Mouse (Mus musculus): ENCODE data around the gene Rpl10-ps3.

Rpl10-ps3 gene

GRCm38 (mm10) chr9:50344868-50345267, at the start of gene Rpl10-ps3:
Gene Rpl10-ps3 (minus strand): TSS chr9:50344968.
- no peak for DNase-seq (ENCODE audit: low read depth, low spot score)

DNA sequence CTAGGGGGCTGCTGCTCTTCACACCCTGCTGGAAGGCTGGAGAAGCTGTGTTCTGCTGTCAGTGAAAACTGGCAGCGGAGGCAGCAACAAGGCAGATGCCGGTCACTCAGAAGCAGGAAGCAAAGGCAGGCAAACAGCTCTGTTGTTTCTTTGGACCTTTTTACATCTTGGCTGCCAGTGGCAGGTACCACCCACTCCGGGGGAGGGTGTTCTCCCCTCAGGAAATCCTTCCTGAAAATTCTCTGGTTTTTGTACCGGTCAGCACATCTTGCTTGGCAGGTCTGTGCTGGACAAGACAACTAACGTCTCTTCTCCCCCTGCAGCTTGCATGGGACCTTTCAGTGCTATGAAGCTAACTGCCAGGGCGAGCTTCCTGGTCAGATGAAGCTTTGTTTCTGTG, 30.8 kb upstream of the Rpl10-ps3 start:
- DNase-seq (ENCODE audit: low read depth, low spot score) = no peak

DNA sequence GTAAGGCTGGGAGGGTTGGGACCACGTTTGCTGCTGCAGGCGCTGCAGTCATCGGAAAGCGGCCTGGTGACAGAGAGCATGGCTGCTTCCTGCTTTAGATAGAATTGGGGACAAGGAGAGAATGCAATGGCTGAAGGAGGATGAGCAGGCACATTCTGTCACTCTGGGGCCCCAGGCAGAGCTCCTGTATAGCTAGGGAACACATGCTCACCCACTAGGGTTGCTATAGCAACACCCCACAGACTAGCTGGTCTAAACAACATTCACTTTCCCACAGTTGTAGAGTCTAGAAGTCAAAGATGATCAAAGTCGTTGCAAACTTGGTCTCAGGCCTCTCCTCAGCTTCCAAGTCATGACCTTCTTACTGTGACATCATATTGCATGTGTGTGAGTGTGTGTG, 29.9 kb upstream of the Rpl10-ps3 start:
- DNase-seq (ENCODE audit: low read depth, low spot score) = no peak

DNA sequence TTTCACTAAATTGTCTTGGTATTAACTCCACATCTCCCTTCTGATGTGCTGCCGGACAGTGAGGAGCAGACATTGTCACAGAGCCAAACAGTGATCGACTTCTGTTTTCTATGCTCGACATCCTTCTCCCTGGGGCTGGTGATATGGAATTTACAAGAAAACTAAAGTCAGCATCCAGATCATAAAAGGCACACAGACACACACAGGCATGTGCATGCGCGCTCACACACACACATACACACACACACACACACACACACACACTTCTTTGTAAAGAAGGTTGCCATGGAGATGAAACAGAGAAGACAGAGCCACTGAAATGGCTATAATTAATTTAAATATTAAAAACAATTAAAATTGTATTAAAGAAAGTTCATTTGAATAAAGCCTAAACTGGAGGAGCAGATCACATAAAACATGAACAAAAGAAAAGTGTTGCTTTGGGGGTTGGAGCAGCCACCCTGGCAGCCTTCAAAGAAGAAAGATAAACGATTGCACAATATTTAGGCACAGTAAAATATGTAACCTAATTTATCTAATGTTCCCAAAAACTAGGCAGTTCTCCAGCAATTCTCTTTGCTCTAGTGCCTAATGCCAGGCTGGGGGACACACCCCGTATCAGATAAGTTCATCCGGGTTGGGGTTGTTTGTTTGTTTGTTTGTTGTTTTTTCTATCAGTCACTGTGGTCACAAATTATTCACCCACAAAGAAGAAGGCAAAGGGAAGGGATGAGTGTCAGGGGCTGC, 24.0 kb upstream of the Rpl10-ps3 start:
- no peak for DNase-seq (ENCODE audit: low read depth, low spot score)

DNA sequence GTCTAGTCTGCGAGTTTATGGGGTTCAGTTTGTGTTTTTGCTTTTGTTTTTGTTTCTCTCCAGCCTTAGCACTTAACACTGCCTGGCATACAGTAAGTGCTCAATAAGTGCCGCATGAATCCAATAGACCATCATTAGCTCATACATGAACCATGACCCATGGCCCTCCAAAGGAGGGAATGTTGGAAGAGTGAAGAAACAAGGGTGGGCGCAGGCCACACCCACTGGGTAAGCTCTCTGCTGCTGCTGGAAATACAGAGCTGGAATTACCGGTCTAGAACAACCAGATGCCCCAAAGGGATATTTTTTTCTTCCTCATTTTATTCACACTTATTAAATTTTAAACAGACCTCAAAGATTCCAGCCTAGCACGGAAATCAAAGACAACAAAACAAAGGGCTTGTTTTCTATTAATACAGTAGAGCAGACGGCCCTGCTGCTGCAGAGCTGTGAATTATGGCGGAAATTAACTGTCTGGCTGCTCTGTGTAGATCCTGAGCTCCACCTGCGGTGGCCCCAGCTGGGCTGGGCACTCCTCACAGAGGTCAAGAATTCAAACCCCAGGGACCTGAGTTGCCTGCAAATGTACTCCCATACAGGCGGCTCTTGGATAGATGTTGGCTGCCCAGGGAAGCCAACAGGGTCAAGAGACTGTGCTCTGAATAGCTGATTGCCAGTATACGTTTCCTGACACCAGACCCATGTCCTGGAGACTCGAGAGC, 20.5 kb upstream of the Rpl10-ps3 start:
- DNase-seq (ENCODE audit: low read depth, low spot score) = no peak

- DNase-seq (ENCODE audit: low read depth, low spot score) = no peak
Observed at GRCm38 (mm10) chr9:50363962-50364361, 19.2 kb upstream of the Rpl10-ps3 start.

DNA sequence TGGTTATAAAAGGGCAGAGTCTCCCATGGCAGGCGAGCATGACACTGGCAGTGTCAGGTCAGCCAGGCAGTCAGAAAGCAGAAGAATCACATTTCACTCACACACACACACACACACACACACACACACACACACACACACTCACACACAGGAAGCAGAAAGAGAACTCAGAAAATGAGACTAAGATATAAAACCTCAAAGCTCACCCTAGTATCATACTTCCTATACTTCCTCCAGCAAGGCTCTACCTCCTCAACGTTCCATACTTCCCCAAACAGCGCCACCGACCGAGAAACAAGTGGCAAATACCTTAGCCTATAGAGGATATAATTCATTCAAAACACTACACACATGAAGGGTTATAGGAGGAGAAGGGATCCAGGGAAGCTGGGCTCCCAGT, 18.5 kb upstream of the Rpl10-ps3 start:
- DNase-seq (ENCODE audit: low read depth, low spot score) = no peak

GRCm38 (mm10) chr9:50362556-50362955, 17.8 kb upstream of the Rpl10-ps3 start:
- DNase-seq (ENCODE audit: low read depth, low spot score) = no peak

- DNase-seq (ENCODE audit: low read depth, low spot score) = no peak
Observed at GRCm38 (mm10) chr9:50360370-50360769, 15.6 kb upstream of the Rpl10-ps3 start.

DNA sequence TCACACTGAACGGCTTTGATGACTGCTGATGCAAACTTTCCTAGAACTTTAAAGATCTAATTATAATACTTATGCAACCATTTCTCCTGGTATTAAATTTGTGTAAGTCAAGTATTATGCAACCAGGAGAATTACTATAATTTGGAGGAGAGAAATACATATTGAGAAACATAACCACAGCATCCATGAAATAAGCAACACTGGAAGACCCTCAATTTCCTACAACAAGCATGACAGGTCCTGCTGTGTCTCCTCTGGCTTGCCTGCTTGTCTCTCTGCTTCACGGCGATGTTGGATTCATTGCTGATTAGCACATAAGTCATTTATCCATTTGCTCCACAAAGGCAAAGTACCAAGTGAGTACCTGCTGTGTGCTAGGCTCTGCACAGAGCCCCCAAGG, 12.6 kb upstream of the Rpl10-ps3 start:
- no peak for DNase-seq (ENCODE audit: low read depth, low spot score)

DNA sequence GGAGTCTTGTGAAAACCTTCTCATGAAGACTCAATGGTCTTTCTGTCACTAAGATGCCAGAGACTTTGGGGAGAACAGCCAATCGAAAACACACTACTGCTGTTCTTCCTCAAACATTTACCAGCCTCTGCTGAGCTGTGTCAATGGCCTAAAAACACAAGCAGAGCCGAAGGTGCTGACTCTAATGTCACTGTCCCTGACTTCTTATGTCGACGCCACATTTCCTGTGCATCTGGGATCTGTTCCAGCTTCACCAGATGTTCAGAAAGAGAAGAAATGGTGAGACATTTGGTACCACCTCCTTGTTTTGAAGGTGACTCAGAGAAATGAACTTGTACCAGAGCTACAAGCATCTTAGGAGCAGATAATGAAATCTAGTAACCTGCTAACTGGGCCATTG, 7.0 kb upstream of the Rpl10-ps3 start:
- peak; percentile 52 for DNase-seq (ENCODE audit: low read depth, low spot score)

DNA sequence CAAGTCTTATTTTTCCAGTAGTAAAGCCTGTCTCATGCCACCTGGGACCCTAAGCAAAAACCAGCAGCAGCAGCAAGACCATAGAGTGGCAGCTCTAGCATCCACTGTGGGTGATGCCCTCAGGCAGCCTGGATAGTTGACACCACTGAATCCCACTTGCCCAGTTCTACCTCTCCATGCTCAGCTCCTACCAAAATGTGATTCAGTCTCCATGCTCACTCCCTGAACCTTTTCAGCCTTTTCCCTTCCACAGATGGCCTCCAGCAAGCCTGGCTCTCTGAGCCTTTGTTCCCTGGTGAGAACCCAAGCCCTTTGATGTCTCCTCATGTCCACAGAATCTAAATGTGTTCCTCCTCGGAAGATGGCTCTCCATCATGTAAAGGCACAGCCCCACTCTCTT, 5.8 kb upstream of the Rpl10-ps3 start:
- DNase-seq (ENCODE audit: low read depth, low spot score) = no peak

DNA sequence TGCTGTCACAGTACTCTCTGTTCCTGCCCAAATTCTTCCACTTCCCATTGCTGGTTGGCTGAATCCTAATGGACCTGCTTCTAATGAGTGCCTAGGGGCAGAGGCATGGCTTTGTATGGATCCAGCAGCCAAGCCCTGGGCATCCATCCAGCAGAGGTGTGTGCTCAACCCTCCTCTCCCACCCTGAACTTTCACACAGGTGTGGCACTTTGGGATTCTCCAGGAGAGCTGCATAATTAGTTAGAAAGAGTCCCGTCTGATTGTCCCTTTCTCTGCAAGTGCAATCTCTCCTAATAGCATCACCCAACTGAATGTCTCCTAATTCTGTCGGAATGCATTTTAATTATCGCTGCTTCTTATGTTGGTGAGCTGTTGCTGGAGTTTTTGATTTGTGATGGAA, 4.4 kb upstream of the Rpl10-ps3 start:
- DNase-seq (ENCODE audit: low read depth, low spot score) = no peak

DNA sequence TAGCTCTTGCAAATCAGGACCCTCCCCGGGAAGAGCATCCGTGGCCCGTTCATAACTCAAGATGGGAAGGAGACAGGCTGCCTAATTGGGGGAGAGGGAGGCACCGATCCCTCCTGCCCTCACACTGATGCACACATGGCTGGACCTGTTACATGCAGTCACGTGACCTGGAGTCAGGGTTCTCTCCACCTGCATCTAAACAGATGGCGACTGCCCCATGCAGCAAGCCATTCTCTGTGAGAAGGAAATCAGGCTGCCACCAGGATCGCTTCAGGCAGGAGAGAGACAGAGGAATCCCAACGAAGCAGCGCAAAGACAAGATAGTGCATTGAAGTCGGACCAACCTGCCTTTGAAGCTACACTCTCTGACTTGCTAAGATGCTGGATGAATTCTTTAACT, 3.5 kb upstream of the Rpl10-ps3 start:
- no peak for DNase-seq (ENCODE audit: low read depth, low spot score)

DNA sequence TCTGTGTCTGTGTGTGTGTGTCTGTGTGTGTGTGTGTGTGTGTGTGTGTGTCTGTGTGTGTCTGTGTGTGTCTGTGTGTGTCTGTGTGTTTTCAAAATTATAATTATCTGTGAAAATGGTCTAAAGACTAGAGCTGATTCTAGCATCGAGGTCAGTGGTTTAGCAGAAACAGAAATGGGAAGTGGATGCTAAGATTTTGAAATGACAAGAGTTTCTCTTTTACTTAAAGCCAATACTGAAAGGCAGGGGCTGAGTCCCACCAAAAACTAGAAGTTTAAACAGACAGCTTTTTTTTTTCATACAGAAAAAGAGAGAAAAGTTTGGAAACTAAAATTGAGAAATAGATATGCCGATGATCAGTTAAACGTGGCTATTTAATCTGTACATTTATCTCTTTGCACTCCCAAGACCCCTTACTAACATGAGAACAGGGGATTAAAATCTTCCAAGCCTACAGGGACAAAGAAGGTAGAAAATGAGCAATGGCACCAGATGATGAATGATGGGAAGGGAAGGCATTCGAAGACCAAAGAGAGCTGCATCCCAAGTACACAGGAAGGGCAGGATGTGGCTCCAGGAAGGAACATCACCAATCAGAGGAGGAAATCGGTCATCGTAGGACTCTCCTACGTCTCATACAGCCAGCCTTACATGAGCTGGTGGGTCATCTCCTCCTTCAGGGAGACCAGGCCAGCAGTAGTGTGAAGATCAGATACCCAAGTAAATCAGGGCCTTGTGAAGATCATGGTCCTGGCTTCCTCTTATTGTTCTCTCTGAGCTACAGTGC, 9.0 kb downstream of the Rpl10-ps3 start:
- no peak for DNase-seq (ENCODE audit: low read depth, low spot score)

GRCm38 (mm10) chr9:50333413-50333812, 11.4 kb downstream of the Rpl10-ps3 start:
- DNase-seq (ENCODE audit: low read depth, low spot score) = peak; percentile 75

DNA sequence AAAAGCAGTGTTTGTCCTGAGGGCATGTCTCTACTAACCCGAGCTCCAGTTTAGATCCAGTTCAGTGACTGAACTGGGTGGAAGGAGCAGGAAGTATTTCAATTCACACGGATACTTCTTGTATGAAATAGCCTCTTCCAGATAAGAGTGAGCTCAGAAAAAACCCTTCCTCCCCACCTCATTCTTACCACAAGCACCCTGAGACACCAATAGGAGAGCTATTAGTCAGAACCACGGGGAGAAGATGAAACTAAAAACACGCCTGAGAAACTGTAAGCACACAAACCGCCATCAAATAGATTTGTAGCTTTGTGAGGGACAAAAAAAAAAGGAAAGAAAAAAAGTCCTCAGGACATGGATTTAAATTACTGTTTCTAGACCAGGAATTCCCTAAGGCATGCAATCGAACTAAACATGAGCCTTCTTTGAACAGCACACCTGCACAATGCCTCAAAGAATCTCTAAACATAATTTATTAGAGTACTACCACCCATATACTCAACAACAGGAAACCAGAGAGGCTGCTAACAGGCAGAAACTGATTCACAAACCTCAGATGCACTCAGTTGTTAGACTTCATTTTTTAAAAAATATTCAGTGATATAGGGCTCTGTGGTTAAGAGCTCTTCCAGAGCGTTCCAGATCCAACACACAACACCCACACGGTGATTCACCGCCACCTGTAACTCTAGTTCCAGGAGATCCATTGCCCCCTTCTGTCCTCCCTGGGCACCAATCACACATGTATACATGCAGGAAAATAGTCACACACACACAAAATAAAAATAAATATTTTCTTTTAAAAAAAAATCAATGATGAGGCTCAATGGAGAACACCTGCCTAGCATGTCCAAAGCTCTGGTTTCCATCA, 20.2 kb downstream of the Rpl10-ps3 start:
- DNase-seq (ENCODE audit: low read depth, low spot score) = peak; percentile 9

- DNase-seq (ENCODE audit: low read depth, low spot score) = no peak
Observed at GRCm38 (mm10) chr9:50320729-50321128, 24.0 kb downstream of the Rpl10-ps3 start.

DNA sequence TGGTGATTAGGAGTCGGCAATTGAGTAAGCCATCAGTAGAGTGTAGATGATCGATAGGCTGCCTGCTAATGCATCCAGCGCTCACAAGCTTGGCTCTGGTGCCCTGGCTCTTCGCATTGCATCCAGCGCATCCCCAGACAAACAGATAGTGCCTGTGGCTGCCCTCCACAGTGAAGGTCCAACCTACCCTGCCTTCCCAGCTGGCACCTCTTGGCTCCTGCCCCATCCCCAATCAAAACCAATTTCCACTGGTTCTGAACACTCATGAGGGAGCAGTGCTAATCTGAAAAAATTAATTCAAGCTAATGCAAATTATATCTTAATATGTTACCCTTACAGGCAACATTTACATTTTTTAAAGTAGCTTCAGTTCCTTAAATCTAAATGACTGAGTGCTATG, 25.3 kb downstream of the Rpl10-ps3 start:
- no peak for DNase-seq (ENCODE audit: low read depth, low spot score)

DNA sequence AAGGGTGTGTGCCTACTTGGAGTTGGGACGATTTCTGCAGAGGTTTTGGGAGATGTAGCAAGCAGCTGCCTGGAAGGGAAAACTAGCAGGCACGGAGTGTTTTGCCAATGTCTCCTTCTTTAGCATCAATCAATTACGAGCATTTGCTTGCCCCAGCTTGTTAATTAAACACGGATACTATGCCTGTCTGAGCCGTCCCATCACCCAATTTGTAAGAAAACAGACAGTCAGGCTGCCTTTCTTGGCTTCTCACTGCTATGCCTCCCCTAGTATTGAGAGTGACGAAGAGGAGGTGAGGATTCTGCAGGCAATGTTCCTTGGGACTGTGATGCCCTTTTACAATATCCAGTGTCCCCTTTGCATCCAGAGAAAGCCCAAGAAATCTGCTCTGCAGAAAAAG, 27.5 kb downstream of the Rpl10-ps3 start:
- no peak for DNase-seq (ENCODE audit: low read depth, low spot score)

DNA sequence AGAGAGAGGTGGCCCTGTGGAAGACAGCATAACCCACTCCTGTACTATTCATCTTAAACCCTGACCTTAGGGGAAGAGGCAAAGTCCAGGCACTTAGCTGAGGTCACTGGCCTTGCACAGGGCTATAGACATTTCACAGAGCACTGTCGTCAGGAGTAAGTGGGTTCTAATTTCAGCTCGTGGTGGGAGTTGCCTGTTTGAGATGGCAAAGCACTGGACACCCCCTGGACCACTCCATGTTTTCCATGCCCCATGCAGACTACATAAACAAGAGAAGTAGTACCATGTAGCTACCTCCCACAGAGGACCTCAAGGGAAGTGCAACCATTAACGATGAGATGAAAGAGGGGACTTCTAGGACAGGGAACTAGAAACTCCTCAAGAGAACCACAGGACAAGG, 29.1 kb downstream of the Rpl10-ps3 start:
- no peak for DNase-seq (ENCODE audit: low read depth, low spot score)

Measured in 3T3-L1 (cell line).